Mouse (Mus musculus) brown adipose tissue, adult 24 weeks (tissue): ENCODE results near the gene Zfp618. TPM values are rescaled to one million over a fixed set of nuclear protein-coding genes. Genes with fewer than 3 reads are reported as not detected.

Source experiments
- H3K27ac ChIP-seq: fragments of 200-500 bp; replicated peaks from 2 replicates; pipeline ENCODE4 v1.5.1; 2012; ENCODE audit warnings: low read depth, mild to moderate bottlenecking, low read length
- H3K4me1 ChIP-seq: fragments of 200-500 bp; 2 replicates; pipeline ENCODE4 v1.6.1; 2012; ENCODE audit warnings: low read length, mixed read lengths; ENCODE audit not compliant: control insufficient read depth, insufficient read depth, insufficient read length
- H3K4me3 ChIP-seq: fragments of 200-500 bp; 2 replicates; pipeline ENCODE4 v1.5.1; 2012; ENCODE audit warnings: low read depth, mild to moderate bottlenecking, low read length, moderate library complexity; ENCODE audit not compliant: insufficient read depth
- polyA plus RNA-seq: library from polyadenylated mRNA; stranded (reverse); fragments of >200 nt; gene quantifications from 2 replicates; pipeline ENCODE4 v1.2.4, GENCODE M21; 2012; ENCODE audit not compliant: missing spikeins, insufficient read depth, insufficient read length

The Zfp618 gene
- polyA plus RNA-seq, 1 experiment, result 0.28 TPM

- H3K4me1 ChIP-seq, result no peaks in the 10 kb centered on the region
- no peak overlapping the region for H3K4me3 ChIP-seq
- H3K27ac ChIP-seq, result no peak overlapping the region
Observed at GRCm38 (mm10) chr4:62978501-62978911, 13.1 kb downstream of the Zfp618 start.

- no peak overlapping the region for H3K27ac ChIP-seq
- H3K4me1 ChIP-seq, result no peaks in the 10 kb centered on the region
- H3K4me3 ChIP-seq, result no peak overlapping the region
Observed at GRCm38 (mm10) chr4:62981572-62981971, 16.2 kb downstream of the Zfp618 start.

GRCm38 (mm10) chr4:62983556-62983955 is 18.2 kb downstream of the Zfp618 start:
- H3K27ac ChIP-seq, result no peak overlapping the region
- no peak overlapping the region for H3K4me3 ChIP-seq
- no peaks in the 10 kb centered on the region for H3K4me1 ChIP-seq

GRCm38 (mm10) chr4:62991336-62991735 is 26.0 kb downstream of the Zfp618 start:
- Histone ChIP-seq H3K27ac (no peak overlapping the region), H3K4me3 (no peak overlapping the region), H3K4me1 (no peaks in the 10 kb centered on the region)

GRCm38 (mm10) chr4:62993190-62993589 is 27.8 kb downstream of the Zfp618 start:
- no peaks in the 10 kb centered on the region for H3K4me1 ChIP-seq
- no peak overlapping the region for H3K27ac ChIP-seq
- no peak overlapping the region for H3K4me3 ChIP-seq

GRCm38 (mm10) chr4:62997606-62998005 is 32.2 kb downstream of the Zfp618 start:
- Histone ChIP-seq H3K4me1 (0 out of 2 replicates have a peak, but pooled peaks cover 3% of the 10 kb centered on the region), H3K4me3 (no peak overlapping the region), H3K27ac (no peak overlapping the region)

GRCm38 (mm10) chr4:62998431-62998835 is 33.1 kb downstream of the Zfp618 start:
- no peak overlapping the region for H3K27ac ChIP-seq
- 0 out of 2 replicates have a peak, but pooled peaks cover 3% of the 10 kb centered on the region for H3K4me1 ChIP-seq
- no peak overlapping the region for H3K4me3 ChIP-seq

GRCm38 (mm10) chr4:62998908-62999307 is 33.5 kb downstream of the Zfp618 start:
- Histone ChIP-seq H3K4me3 (no peak overlapping the region), H3K4me1 (0 out of 2 replicates have a peak, but pooled peaks cover 3% of the 10 kb centered on the region), H3K27ac (no peak overlapping the region)

GRCm38 (mm10) chr4:62999321-62999720 is 33.9 kb downstream of the Zfp618 start:
- Histone ChIP-seq H3K27ac (no peak overlapping the region), H3K4me3 (no peak overlapping the region), H3K4me1 (0 out of 2 replicates have a peak, but pooled peaks cover 3% of the 10 kb centered on the region)

GRCm38 (mm10) chr4:62999916-63000315 is 34.5 kb downstream of the Zfp618 start:
- no peak overlapping the region for H3K4me3 ChIP-seq
- no peak overlapping the region for H3K27ac ChIP-seq
- peaks cover 6% of the 10 kb centered on the region; the same call in 1 of the 2 replicates for H3K4me1 ChIP-seq

GRCm38 (mm10) chr4:63000316-63001055 is 35.1 kb downstream of the Zfp618 start:
- Histone ChIP-seq H3K27ac (no peak overlapping the region), H3K4me3 (no peak overlapping the region), H3K4me1 (peaks cover 10% of the 10 kb centered on the region; the same call in 1 of the 2 replicates)

GRCm38 (mm10) chr4:63002386-63002785 is 37.0 kb downstream of the Zfp618 start:
- Histone ChIP-seq H3K4me1 (peaks cover 21% of the 10 kb centered on the region), H3K4me3 (no peak overlapping the region), H3K27ac (no peak overlapping the region)

- peaks cover 18% of the 10 kb centered on the region for H3K4me1 ChIP-seq
- H3K27ac ChIP-seq, result no peak overlapping the region
- no peak overlapping the region for H3K4me3 ChIP-seq
Observed at GRCm38 (mm10) chr4:63004519-63004918, 39.1 kb downstream of the Zfp618 start.

- no peak overlapping the region for H3K4me3 ChIP-seq
- H3K27ac ChIP-seq, result peak overlapping the region; percentile 87
- peaks cover 18% of the 10 kb centered on the region for H3K4me1 ChIP-seq
Observed at GRCm38 (mm10) chr4:63005446-63006185, 40.2 kb downstream of the Zfp618 start.

- Histone ChIP-seq H3K27ac (peak overlapping the region; percentile 87), H3K4me1 (peaks cover 18% of the 10 kb centered on the region), H3K4me3 (no peak overlapping the region)
Observed at GRCm38 (mm10) chr4:63006198-63007155, 41.1 kb downstream of the Zfp618 start.
